In the genomic region with DNA sequence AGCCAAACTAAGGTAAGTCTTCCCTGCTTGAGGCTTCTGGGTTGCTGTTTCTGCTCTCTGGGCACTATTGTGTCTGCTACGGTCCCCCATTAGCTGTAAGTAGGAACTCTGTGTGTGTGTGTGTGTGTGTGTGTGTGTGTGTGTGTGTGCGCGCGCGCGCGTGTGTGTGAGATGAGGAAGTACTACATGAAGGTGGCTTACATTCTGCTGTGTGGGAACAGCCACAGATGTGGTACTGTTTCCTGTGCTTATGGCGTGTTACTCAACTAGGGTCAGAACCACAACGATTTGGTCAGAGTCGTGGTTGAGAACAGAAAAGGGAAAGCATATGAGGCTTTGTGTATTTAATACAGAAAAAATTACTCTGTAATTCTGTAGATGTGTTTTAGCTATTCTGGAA, we compare ENCODE assay signal across 12 mouse cellular contexts. TPM values are rescaled to one million over a fixed set of nuclear protein-coding genes. Genes with fewer than 3 reads are reported as not detected.
DNase-seq lines count a peak whose midpoint lies in the region; ATAC-seq lines count a peak whose summit lies in the region.
"Had no signal": no experiment of that assay in that cellular context is flagged by ENCODE, and none has a peak within 500 bp of the region (broad histone marks: within the 10 kb centered on the region; RNA-seq: fewer than 3 reads in every experiment).

No protein-coding gene starts in this region.

- 90% methylated on average over 10 of the region's 10 CpGs for WGBS in hindbrain, embryonic 12.5 days

- peak; percentile 53 to 62 for DNase-seq in B cell, adult 2 months
- peak; percentile 71 for DNase-seq in T-cell, adult 2 months (ENCODE audit: low spot score)
- peak; percentile 38 for DNase-seq in lung, postnatal 36 days
- DNase-seq in splenic B cell, adult 2 months (ENCODE audit: low read depth, low spot score), result peak; percentile 67
- no peak for DNase-seq in frontal cortex, postnatal 10 days (ENCODE audit: low spot score in 2 of 2)
- no peak for DNase-seq in cerebellum, postnatal 14 days
- DNase-seq: adrenal gland, postnatal 14 days; cerebellum, adult 9-10 months; left cerebral cortex, postnatal 4 days; right cerebral cortex, postnatal 4 days had no signal

- H3K4me3 ChIP-seq in hindbrain, embryonic 12.5 days, result no peak overlapping the region

- H3K27ac ChIP-seq in hindbrain, embryonic 12.5 days, result no peak overlapping the region

- H3K27me3 ChIP-seq in splenic B cell, adult 2 months (ENCODE audit: control insufficient read depth, insufficient read depth, low read length, poor library complexity, severe bottlenecking), result no peaks in the 10 kb centered on the region
- H3K27me3 ChIP-seq in hindbrain, embryonic 12.5 days, result no peaks in the 10 kb centered on the region

- no peaks in the 10 kb centered on the region for H3K4me1 ChIP-seq in hindbrain, embryonic 12.5 days

- no peaks in the 10 kb centered on the region for H3K9me3 ChIP-seq in hindbrain, embryonic 12.5 days (replicated peaks)

- no peak for ATAC-seq in hindbrain, embryonic 12.5 days (ENCODE audit: low FRiP score)

- H3K36me3 ChIP-seq in splenic B cell, adult 2 months (ENCODE audit: control insufficient read depth, insufficient read depth, low read length, poor library complexity, severe bottlenecking), result peaks cover 7% of the 10 kb centered on the region
- H3K36me3 ChIP-seq in hindbrain, embryonic 12.5 days, result peaks cover 67% of the 10 kb centered on the region

- H3K9ac ChIP-seq in hindbrain, embryonic 12.5 days, result no peak overlapping the region

- H3K4me2 ChIP-seq in hindbrain, embryonic 12.5 days (replicated peaks), result no peak overlapping the region
- H3K4me2 ChIP-seq: heart, embryonic 11.5 days had no signal

RNA-seq across cellular contexts. Expression of gene Lyrm2, which starts 32.0 kb away (rescaled TPM):
- polyA plus RNA-seq in hindbrain, embryonic 12.5 days (2016; fragmentation: Nextera tagmentation; extraction: Ambion mirVana), result 162 and 169 TPM in 2 replicates

Comparison
In these comparisons a context has a peak if more than half of its experiments do, and no peak if none do; other contexts are left out.
1. DNase-seq: peak in B cell, adult 2 months (2 of 2), T-cell, adult 2 months (single experiment), lung, postnatal 36 days (single experiment) and splenic B cell, adult 2 months (single experiment); none in frontal cortex, postnatal 10 days (0 of 2) and cerebellum, postnatal 14 days (0 of 2).